Mouse (Mus musculus) gastrocnemius, postnatal 4 days (tissue): ENCODE data around the gene Lrrc8c. TPM values are rescaled to one million over a fixed set of nuclear protein-coding genes. Genes with fewer than 3 reads are reported as not detected.

Experiments
- DNase-seq, 2 experiments: peaks; one replicate each; pipeline ENCODE4 v3.0.0; 2021 to 2022; ENCODE audit warnings: low spot score in 2 of 2, mixed read lengths in 2 of 2
- total RNA-seq, 2 experiments: library from RNA; stranded (reverse); gene quantifications; 2 replicates each; pipeline ENCODE4 v1.2.3; 2021

Gene Lrrc8c
- total RNA-seq, 2 experiments from 2014 or later, result 20.8 to 21.4 TPM

- DNase-seq, result no peak
These were observed 27.9 kb downstream of the Lrrc8c start for GRCm38 (mm10) chr5:105547115-105547514.

DNA sequence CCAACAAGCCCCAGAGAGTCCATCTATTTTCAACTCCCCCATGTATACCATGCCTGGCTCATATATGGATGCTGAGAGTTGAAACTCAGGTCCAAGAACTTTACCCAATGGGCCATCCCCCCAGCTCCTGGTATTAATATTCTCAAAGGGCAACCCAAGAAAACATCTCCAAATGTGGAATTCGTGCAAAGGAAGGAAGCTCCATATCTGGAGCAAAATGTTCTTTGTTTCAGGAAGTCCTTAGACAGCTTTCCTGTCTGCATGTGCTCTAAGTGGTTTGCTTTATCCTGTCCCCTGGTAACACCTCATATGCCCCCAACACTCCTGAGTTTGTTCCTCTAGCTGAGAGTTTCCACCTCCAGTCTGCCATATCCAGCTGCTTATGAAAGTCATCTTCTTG is 32.6 kb downstream of the Lrrc8c start:
- DNase-seq, result no peak

DNA sequence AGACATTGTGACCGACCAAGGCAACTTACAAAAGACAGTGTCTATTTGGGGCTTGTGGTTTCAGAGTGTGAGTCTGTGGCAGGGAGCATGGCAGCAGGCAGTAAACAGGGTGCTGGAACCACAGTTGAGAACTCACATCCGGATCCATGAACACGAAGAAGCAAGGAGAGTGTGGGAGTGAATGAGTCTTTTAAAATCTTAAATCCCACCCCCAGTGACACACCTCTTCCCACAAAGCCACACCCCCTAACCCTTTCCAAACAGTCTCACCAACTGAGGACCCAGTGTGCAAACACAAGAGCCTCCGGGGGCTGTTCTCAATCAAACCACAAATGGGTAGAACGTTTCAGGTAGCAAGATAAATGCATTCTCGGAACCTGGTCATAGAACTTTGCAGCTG is 37.1 kb downstream of the Lrrc8c start:
- no peak for DNase-seq

DNA sequence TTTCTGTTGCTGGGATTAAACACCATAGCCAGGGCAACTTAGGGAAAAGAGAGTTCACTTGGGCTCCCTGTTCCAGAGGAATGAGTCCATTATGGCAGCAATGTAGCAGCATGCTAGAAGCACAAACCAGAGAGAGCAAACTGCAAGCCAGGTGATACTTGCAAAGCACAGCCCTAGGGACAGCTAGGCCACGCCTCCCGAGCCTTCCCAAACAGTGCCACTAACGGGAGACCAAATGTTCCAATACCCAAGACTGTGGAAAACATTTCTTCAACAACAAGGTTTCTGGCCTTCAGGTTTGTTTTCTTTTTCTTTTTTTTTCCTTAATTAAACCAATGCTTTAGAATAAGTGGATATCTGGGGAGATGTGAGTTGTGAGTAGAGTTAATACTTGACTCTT is 38.2 kb downstream of the Lrrc8c start:
- DNase-seq, result no peak

DNA sequence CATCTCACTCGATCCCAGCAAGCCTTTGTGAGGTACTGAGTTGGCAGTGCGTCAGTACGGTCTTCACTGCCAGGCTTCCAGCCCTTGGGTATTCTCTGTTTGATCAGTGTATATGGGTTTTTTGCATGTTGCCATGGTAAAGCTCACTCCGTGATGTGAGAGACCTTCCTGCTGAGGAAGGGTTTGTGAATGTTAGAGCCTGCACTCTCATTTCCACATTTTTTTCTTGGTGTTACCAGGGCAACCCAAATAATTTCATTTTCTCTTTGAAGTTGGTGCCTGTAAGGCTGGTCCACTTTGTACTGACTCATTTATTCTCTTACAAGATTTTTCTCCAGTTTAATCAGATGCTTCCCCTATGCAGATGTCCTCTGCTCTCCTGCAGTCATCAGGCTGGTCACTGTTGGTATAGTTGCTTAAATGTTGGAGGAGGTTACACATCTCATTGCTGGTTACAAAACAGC is 38.6 kb downstream of the Lrrc8c start:
- DNase-seq, result no peak

- DNase-seq, result no peak
These were observed 39.3 kb downstream of the Lrrc8c start for GRCm38 (mm10) chr5:105558517-105558916.

DNA sequence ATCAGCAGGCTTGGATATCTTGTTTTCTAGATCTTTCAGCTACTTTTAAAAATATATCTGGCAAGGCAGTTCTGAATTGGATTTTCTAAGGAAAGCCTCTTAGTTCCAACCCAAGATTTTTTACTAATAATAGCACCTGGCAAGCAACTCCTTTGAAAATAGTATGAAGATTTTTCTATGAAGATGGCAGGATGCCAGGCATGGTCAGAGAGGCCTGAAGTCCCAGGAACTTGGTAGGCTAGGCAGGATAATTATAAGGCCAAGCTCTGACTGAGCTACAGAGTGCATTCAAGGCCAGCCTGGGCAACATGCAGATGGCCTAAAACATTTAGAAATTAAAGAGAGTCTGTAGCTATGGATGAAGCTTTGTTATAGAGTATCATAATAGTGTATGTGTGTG is 42.7 kb downstream of the Lrrc8c start:
- DNase-seq, result no peak

GRCm38 (mm10) chr5:105564761-105565160 is 45.6 kb downstream of the Lrrc8c start:
- no peak for DNase-seq

GRCm38 (mm10) chr5:105565824-105566223 is 46.6 kb downstream of the Lrrc8c start:
- DNase-seq, result no peak

DNA sequence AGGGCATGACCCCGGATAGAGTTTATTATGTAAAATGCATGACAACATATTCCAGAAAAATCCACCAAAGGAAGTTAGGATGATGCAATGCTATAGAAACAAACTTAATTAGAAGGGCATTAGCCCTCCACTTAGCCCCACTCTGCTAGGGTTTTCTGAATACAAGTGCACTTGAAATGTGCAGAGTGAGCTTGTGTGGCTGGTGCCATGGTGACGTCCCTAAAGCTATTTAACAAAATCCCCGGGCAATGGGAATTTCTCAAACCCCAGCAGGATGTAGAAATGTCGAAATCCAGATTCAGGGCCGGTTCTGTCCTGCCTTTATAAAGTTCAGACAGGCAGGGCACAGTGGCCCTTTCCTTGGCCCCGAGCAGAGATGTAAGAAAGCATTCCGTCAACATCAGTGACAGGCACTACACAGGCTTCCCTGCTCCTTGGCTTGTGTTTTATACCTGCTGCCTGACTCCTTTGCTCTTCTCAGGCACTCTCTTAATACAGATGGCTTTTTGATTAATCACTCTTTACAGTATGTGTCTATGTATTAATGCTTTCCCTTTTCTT is 47.7 kb downstream of the Lrrc8c start:
- DNase-seq, result no peak

GRCm38 (mm10) chr5:105568043-105568747 is 49.0 kb downstream of the Lrrc8c start:
- DNase-seq, result no peak

DNA sequence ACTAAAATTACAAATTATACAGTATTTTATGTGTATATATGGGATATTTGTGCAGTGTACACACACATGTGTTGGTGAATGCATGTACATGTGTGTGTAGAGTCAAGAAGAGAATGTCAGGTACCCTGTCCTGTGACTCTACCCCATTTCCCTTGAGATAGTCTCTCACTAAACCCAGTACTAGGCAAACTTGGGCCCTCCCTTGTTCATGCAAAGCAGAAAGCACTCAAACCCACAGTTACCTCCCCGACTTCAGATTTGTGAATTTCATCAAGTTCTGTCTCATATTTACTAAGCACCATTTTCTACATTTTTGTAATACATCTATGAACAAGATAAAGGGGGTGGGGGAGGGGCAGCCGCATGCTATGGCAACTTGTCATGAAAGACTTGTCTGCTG is 50.0 kb downstream of the Lrrc8c start:
- DNase-seq, result no peak

DNA sequence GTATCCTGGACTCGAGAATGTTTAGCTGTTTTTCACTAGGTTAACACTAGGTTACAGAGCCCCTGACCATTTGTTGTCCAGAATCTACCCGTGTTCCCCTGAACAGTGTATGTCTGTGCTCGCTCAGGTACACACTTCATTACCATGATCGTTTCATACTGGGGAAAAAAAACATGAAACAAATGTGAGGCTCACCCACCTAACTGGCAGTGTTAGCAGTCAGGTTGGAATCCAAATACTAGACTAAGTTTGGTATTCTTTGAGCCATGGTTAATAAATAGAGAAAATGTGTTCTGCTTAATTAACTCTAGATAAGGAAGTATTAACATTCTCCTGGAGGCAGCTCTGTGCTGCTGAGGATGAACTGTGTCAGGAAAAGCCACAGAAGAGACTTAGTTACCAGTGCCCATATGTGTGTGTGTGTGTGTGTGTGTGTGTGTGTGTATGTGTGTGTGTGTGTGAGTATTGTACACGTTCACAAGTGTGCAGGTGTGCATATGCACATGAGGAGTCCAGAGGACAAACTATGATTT is 53.0 kb downstream of the Lrrc8c start:
- DNase-seq, result no peak

GRCm38 (mm10) chr5:105572876-105573275 is 53.7 kb downstream of the Lrrc8c start:
- no peak for DNase-seq

- DNase-seq, result no peak
These were observed 55.6 kb downstream of the Lrrc8c start for GRCm38 (mm10) chr5:105574835-105575234.

- DNase-seq, result no peak
These were observed 56.7 kb downstream of the Lrrc8c start for GRCm38 (mm10) chr5:105575839-105576238.

DNA sequence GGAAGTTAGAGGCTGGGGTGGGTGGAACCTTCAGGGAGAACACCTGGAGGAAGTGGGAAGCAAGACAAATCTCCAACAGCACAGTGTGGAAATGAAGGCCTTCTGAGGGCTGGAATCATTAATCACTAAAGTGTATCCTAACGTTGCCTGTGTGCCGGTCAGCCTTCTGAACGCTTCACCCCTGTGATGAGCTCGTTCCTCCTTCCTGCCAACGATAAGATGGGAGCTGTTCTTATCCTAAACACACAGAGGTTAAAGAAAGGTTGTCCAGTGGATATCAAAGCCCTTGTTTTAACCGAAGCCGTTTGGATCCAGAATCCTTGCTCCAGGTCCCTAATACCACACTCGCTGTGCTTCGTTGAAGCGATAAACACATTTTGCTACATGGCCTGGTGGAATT is 61.7 kb downstream of the Lrrc8c start:
- no peak for DNase-seq

- DNase-seq, result no peak
These were observed 66.7 kb downstream of the Lrrc8c start for GRCm38 (mm10) chr5:105585929-105586328.

GRCm38 (mm10) chr5:105586655-105587054 is 67.5 kb downstream of the Lrrc8c start:
- DNase-seq, result no peak

DNA sequence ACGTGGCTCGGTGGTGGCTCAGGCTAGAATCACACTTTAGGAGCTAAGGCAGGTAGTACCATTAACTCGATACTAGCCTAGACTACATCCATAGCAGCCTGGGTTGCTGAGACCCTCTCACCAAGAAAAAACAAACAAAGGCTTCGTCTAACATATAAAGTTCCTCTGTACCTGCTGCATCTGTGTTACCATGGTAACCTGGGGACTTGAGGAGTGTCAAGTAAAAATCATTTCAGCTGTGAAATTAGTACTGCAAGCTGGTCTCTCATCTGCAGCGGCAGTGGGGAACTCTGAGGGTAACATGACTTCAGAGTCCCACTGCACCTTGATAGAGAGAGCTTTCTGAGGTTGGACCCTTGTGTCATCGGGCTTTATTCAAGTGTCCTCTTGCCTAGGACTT is 68.3 kb downstream of the Lrrc8c start:
- DNase-seq, result no peak

DNA sequence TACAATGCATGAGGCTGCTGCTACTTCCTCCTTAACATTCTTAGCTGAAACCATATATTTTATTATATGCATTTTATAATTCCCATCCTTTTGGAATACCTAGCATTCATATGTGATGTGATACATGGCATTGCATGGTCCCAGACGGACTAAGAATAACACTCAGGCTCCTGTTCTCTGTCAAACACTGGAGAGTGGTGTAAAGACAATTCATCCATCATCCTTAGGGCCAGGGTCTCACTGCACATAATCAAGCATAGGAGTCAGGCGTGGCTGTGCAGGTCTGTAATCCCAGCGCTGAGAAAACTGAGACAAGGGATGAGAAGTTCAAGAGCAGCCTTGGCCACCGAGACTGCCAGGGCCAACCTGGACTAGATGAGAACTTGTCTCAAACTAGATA is 69.5 kb downstream of the Lrrc8c start:
- no peak for DNase-seq

- no peak for DNase-seq
These were observed 69.9 kb downstream of the Lrrc8c start for GRCm38 (mm10) chr5:105589119-105589518.

DNA sequence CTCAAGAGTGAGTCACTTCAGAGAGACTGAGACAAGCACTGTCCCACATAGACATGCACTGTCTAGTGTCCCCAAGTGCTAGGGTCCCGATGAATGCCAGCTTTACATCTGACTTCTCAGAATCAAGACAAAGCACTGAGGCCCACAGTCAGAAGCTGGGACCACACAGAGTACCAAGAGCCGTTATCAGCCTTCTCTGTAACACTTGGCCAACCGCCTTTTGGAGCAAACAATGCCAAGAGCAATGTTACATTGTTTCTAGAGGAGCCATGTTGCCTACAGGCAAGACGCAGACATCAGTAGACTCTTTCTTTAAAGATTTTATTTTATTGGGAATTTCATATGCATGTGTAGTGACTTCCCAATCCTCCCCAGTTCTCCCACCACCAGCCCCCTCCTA is 73.2 kb downstream of the Lrrc8c start:
- no peak for DNase-seq
